Mouse (Mus musculus) layer of hippocampus, postnatal 14 days (tissue): ENCODE measurements at regions not wholly inside any gene's neighbourhood (a gene's known extent, or its start where the extent isn't known, plus 50 kb on each side); places are given as distances from the start of the nearest gene placed in this dataset.
"Not testable (repeated sequence)": the region's sequence is repeated elsewhere in the genome, so short reads cannot be mapped to it uniquely, and the experiment has no call there.

Experiments used
- DNase-seq, 2 experiments: peaks; one replicate each; pipeline ENCODE4 v3.0.0; 2021 to 2022; ENCODE audit warnings: low spot score in 2 of 2, mixed read lengths in 1 of 2

- no peak for DNase-seq
Observed at GRCm38 (mm10) chr3:8206623-8207404, 1403.1 kb downstream of the Zfp704 start.

DNA sequence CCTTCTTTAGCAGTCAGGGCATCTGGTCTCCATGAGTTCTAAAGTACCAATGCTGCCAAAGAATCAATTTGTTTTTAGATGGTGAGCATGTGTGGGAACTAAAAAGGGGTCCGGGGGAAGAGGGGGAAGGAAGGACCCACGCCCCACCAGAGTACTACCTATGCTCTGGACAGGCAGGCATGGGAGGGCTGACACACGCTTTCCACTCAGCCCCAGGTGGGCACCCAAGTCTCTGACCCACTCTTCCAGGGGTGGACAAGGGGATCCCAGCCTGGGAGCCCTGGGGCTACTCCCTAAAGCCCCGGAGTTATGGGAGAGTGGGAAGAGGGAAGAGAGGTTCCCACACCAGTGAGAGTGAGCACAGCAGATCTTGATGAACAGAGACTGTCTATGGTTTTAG lies 1446.9 kb downstream of the Zfp704 start:
- DNase-seq, result no peak

DNA sequence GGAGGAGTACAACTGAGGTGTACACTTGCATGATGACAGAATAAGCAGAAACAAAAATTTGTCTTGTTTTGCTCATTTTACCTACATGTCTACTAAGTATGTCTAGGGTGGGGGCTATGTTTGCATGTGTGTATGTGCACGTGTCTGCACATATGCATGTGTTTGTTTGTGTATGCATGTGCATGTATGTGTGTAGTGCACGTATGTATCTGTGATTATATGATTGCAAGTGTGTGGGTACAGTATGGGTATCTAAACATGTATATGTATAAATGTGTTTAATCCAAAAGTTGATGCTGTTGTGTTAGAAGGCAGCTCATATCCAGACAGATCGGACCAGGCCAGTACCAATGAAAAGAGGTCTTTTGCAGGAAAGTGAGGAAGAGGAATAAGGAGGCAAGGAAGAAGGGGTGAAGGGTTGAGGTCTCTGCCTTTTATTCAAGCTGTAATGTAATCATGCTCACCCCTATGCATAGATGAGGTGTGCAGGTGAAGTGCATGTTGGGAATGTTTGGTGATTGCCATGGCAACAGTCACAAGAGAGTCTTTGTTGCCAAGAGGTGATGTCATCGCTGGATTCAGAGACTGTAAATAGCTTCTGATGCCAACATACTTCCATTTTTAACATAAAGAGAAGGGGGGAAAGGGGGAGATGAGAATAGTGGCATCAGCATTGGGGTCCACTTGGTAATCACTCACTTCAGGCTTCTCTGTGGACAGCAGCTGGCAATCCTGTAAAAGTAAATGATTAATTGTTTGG lies 1447.7 kb downstream of the Zfp704 start:
- no peak for DNase-seq

- DNase-seq, result no peak
Observed at GRCm38 (mm10) chr3:8143016-8143415, 1466.9 kb downstream of the Zfp704 start.

- peak in 1 of 2 experiments; percentile 11 for DNase-seq
Observed at GRCm38 (mm10) chr3:8142190-8142589, 1467.7 kb downstream of the Zfp704 start.

- DNase-seq, result no peak
Observed at GRCm38 (mm10) chr3:8141664-8142084, 1468.2 kb downstream of the Zfp704 start.

DNA sequence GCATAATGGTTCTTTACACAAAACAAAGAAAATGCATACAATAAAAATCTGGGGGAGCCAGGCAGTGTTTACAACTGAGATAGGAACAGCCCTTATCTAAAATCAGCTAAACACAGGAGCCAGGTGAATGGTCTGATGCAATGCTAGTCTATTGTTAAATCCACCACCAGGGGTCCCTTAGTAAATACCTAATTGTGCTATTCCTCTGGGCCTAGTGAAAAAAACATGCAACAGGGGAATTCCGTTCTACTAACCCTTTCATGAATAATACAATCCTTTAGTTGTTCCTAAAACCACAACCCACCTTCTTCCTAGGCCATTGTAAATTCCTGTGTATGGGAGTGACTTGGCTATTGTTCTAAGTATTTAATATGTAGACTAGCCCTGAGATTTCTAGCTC lies 1486.2 kb downstream of the Zfp704 start:
- DNase-seq, result not testable (repeated sequence)

DNA sequence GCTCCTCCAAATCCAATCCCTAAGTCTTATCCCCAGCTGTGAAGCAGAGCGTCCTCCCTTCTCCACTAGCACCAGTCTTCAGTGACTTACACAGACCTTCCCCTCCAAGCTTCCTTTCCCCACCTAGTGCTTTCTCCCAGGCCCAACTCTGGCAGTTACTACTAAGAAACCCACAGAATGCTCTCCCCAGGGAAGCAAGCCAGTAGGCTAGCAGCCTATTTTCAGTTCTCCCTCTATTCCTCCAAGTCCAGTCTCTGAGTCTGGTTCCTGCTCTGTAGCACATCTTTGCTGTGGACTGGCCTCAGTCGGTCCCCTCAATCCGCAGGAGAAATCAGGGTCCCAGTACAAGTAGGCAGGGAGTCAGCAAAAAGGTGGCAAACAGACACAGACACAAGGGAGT lies 1486.7 kb downstream of the Zfp704 start:
- DNase-seq, result no peak

DNA sequence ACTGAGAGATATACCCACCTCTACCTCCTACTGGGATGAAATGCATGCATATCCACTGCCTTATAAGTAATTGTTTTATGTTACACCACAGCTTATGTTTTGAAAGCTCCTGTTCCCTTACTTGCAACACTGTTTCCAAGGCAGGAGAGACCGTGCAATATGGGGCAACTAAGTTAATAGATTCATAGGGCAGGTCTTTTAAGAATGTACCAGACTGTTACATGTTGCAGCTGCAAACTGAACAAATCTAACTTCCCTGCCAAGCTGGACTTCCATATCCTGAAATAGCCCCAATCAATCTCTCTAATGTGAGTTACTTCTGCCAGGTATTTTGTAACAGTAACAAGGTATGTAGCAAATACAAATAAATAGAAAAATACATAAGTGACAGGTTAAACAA lies 1478.0 kb upstream of the 1700008P02Rik start:
- no peak for DNase-seq

GRCm38 (mm10) chr3:8084749-8085148 lies 1464.5 kb upstream of the 1700008P02Rik start:
- DNase-seq, result no peak

GRCm38 (mm10) chr3:8053711-8054110 lies 1433.5 kb upstream of the 1700008P02Rik start:
- DNase-seq, result no peak

GRCm38 (mm10) chr3:8051167-8051566 lies 1430.9 kb upstream of the 1700008P02Rik start:
- peak in 1 of 2 experiments; percentile 64 for DNase-seq

- no peak for DNase-seq
Observed at GRCm38 (mm10) chr3:8049706-8050105, 1429.5 kb upstream of the 1700008P02Rik start.

DNA sequence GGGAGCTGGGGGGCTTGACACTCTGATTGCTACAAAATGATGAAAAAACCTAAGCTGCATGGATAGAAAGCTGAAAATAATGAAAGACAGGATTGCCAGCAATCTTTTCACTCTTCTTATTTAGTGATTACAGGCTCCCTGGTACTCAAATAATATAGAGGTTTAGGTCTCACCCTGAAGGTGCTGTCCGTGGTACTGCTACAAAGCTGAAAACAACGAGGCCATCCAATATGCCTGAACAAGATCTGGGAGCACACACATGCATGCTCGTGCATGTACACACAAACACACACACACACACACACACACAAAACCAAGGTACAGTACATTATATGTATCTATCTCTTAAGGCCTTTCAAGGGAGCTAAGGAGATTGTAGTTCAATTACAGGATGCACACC lies 1426.1 kb upstream of the 1700008P02Rik start:
- DNase-seq, result no peak

- DNase-seq, result peak in 1 of 2 experiments; percentile 9
Observed at GRCm38 (mm10) chr3:8036697-8037096, 1416.5 kb upstream of the 1700008P02Rik start.

DNA sequence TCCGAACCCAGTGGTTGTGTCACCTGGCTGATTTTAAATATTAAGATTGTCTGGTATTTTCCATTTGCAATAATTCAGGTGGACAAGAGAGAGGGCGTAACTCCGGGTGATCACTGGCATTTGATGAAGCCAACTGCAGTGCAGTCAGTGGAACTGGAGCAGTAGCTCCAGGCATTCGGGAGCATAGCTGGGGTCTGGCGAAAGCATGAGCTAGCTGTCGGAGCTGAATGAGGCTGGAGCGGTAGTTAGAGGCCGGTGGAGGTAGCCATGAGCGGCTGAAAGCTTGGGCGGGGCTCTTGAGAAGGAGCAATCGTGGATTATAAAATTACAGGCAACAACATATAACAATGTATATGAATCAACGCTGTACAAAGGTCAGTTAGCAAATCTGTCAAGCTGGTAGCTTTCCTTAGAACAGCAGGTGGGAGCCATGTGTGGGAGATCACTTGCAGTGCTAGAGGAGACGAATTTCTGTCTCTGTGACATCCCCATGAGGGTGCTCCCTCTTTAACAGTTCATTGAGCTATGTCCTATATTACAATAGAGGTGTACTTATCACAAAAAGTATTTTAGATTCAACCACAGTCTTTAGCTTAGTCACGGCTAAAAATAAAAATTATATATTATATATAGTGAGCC lies 1415.0 kb upstream of the 1700008P02Rik start:
- DNase-seq, result no peak

GRCm38 (mm10) chr3:8026325-8027017 lies 1406.2 kb upstream of the 1700008P02Rik start:
- no peak for DNase-seq

GRCm38 (mm10) chr3:8022654-8023053 lies 1402.4 kb upstream of the 1700008P02Rik start:
- DNase-seq, result no peak

GRCm38 (mm10) chr3:8017489-8017888 lies 1397.2 kb upstream of the 1700008P02Rik start:
- no peak for DNase-seq

- no peak for DNase-seq
Observed at GRCm38 (mm10) chr3:8016945-8017344, 1396.7 kb upstream of the 1700008P02Rik start.

GRCm38 (mm10) chr3:8009966-8010365 lies 1389.7 kb upstream of the 1700008P02Rik start:
- DNase-seq, result no peak
